Mouse (Mus musculus) intestine, embryonic 16.5 days (tissue): ENCODE measurements around the gene Mtrex. TPM values are rescaled to one million over a fixed set of nuclear protein-coding genes. Genes with fewer than 3 reads are reported as not detected.
A peak's percentile ranks its signal among the peaks of the same experiment; 100 is the strongest.

Experiments used
- ATAC-seq: fragments of 200-750 bp; cut with Nextera tagmentation; 2 replicates; pipeline ENCODE4 v1.8.0; 2017; ENCODE audit warnings: moderate TSS enrichment, moderate library complexity
- H3K27ac ChIP-seq: fragments of 300-500 bp; sonication (generic); 2 replicates; pipeline ENCODE4 v1.5.1; 2014; ENCODE audit warnings: mild to moderate bottlenecking, low read length
- H3K27me3 ChIP-seq: fragments of 300-500 bp; sonication (generic); replicated peaks from 2 replicates; pipeline ENCODE4 v1.6.1; 2014; ENCODE audit warnings: low read length, control low read depth, mixed read lengths; ENCODE audit not compliant: control insufficient read depth, insufficient read depth
- H3K36me3 ChIP-seq: fragments of 300-500 bp; sonication (generic); 2 replicates; pipeline ENCODE4 v1.6.1; 2014; ENCODE audit warnings: low read length, control low read depth; ENCODE audit not compliant: control insufficient read depth, insufficient read depth
- H3K4me1 ChIP-seq: fragments of 300-500 bp; sonication (generic); 2 replicates; pipeline ENCODE4 v1.6.1; 2014; ENCODE audit warnings: low read length, control low read depth, mixed read lengths; ENCODE audit not compliant: control insufficient read depth, insufficient read depth
- H3K4me2 ChIP-seq: fragments of 300-500 bp; sonication (generic); 2 replicates; pipeline ENCODE4 v1.6.1; 2014; ENCODE audit warnings: low read depth, low read length, control low read depth
- H3K4me3 ChIP-seq: fragments of 300-500 bp; sonication (generic); 2 replicates; pipeline ENCODE4 v1.5.1; 2014; ENCODE audit warnings: mild to moderate bottlenecking, low read length
- H3K9ac ChIP-seq: fragments of 300-500 bp; sonication (generic); 2 replicates; pipeline ENCODE4 v1.6.1; 2014; ENCODE audit warnings: low read depth, low read length
- H3K9me3 ChIP-seq: fragments of 300-500 bp; sonication (generic); 2 replicates; pipeline ENCODE4 v1.6.1; 2016; ENCODE audit warnings: low read length, control low read depth; ENCODE audit not compliant: control insufficient read depth
- WGBS: fragments of 180-500 bp; shearing (Covaris S2); extraction: QIAGEN DNeasy Blood & Tissue Kit; methylation state at CpG from one replicate; pipeline ENCODE4 v1.1.7; 2014; 5-methylcytosine and 5-hydroxymethylcytosine counted together
- polyA plus RNA-seq: library from polyadenylated mRNA; unstranded; fragments of >200 nt; fragmentation: Nextera tagmentation; extraction: Ambion mirVana; gene quantifications from 2 replicates; pipeline ENCODE4 v1.2.1, GENCODE M21; 2015

Gene Mtrex
- polyA plus RNA-seq, 1 experiment from 2014 or later: 51.5 TPM

- Histone ChIP-seq H3K36me3 (peaks cover 12% of the 10 kb centered on the region; the same call in 1 of the 2 replicates), H3K9ac (no peak overlapping the region)
These were observed 25.0 kb downstream of the Mtrex start for GRCm38 (mm10) chr13:112902176-112902575.

GRCm38 (mm10) chr13:112887234-112887633 is 40.0 kb downstream of the Mtrex start:
- no peak overlapping the region for H3K27ac ChIP-seq
- no peak overlapping the region for H3K4me3 ChIP-seq
- H3K4me1 ChIP-seq: no peaks in the 10 kb centered on the region
- peaks cover 21% of the 10 kb centered on the region for H3K36me3 ChIP-seq
- H3K9me3 ChIP-seq: no peaks in the 10 kb centered on the region
- 93% methylated on average over 12 of the region's 12 CpGs for WGBS
- H3K27me3 ChIP-seq: no peaks in the 10 kb centered on the region
- no peak overlapping the region for H3K4me2 ChIP-seq
- ATAC-seq: no peak
- H3K9ac ChIP-seq: no peak overlapping the region

More at GRCm38 (mm10) chr13:112902176-112902575, 25.0 kb downstream of the Mtrex start:
- H3K27me3 ChIP-seq: no peaks in the 10 kb centered on the region
- H3K27ac ChIP-seq: no peak overlapping the region
- H3K4me3 ChIP-seq: no peak overlapping the region
- H3K9me3 ChIP-seq: no peaks in the 10 kb centered on the region
- no peak for ATAC-seq
- H3K4me2 ChIP-seq: no peak overlapping the region
- WGBS: 85% methylated on average over 3 of the region's 3 CpGs
- no peaks in the 10 kb centered on the region for H3K4me1 ChIP-seq

GRCm38 (mm10) chr13:112871500-112872266 is 55.5 kb downstream of the Mtrex start:
- WGBS: 77% methylated on average over 17 of the region's 17 CpGs
- ATAC-seq: no peak
- H3K9ac ChIP-seq: no peak overlapping the region
- H3K36me3 ChIP-seq: peaks cover 16% of the 10 kb centered on the region
- H3K4me2 ChIP-seq: no peak overlapping the region
- H3K27ac ChIP-seq: no peak overlapping the region
- no peaks in the 10 kb centered on the region for H3K9me3 ChIP-seq
- no peak overlapping the region for H3K4me3 ChIP-seq
- H3K27me3 ChIP-seq: no peaks in the 10 kb centered on the region
- H3K4me1 ChIP-seq: no peaks in the 10 kb centered on the region

GRCm38 (mm10) chr13:112870039-112870690 is 57.0 kb downstream of the Mtrex start:
- 74% methylated on average over 11 of the region's 11 CpGs for WGBS
- no peak overlapping the region for H3K4me3 ChIP-seq
- ATAC-seq: no peak
- H3K27me3 ChIP-seq: no peaks in the 10 kb centered on the region
- no peaks in the 10 kb centered on the region for H3K9me3 ChIP-seq
- no peaks in the 10 kb centered on the region for H3K4me1 ChIP-seq
- peaks cover 22% of the 10 kb centered on the region for H3K36me3 ChIP-seq
- no peak overlapping the region for H3K4me2 ChIP-seq
- H3K27ac ChIP-seq: no peak overlapping the region
- H3K9ac ChIP-seq: no peak overlapping the region

GRCm38 (mm10) chr13:112867381-112867780 is 59.8 kb downstream of the Mtrex start:
- no peak for ATAC-seq
- no peaks in the 10 kb centered on the region for H3K27me3 ChIP-seq
- H3K4me1 ChIP-seq: no peaks in the 10 kb centered on the region
- H3K27ac ChIP-seq: no peak overlapping the region
- H3K36me3 ChIP-seq: peaks cover 21% of the 10 kb centered on the region
- H3K9me3 ChIP-seq: no peaks in the 10 kb centered on the region
- no peak overlapping the region for H3K9ac ChIP-seq
- WGBS: 88% methylated on average over 8 of the region's 8 CpGs
- no peak overlapping the region for H3K4me2 ChIP-seq
- H3K4me3 ChIP-seq: no peak overlapping the region

- 83% methylated on average over 7 of the region's 7 CpGs for WGBS
- peaks cover 3% of the 10 kb centered on the region; the same call in 1 of the 2 replicates for H3K4me1 ChIP-seq
- H3K4me2 ChIP-seq: no peak overlapping the region
- H3K9me3 ChIP-seq: no peaks in the 10 kb centered on the region
- no peak overlapping the region for H3K9ac ChIP-seq
- peaks cover 18% of the 10 kb centered on the region for H3K36me3 ChIP-seq
- no peak overlapping the region for H3K4me3 ChIP-seq
- no peaks in the 10 kb centered on the region for H3K27me3 ChIP-seq
- no peak overlapping the region for H3K27ac ChIP-seq
- no peak for ATAC-seq
These were observed 60.4 kb downstream of the Mtrex start for GRCm38 (mm10) chr13:112866782-112867181.

GRCm38 (mm10) chr13:112862978-112863677 is 64.1 kb downstream of the Mtrex start:
- Histone ChIP-seq H3K27ac (no peak overlapping the region), H3K4me2 (no peak overlapping the region), H3K9ac (no peak overlapping the region), H3K36me3 (peaks cover 8% of the 10 kb centered on the region; the same call in 1 of the 2 replicates), H3K9me3 (no peaks in the 10 kb centered on the region), H3K4me3 (no peak overlapping the region), H3K27me3 (no peaks in the 10 kb centered on the region), H3K4me1 (peaks cover 4% of the 10 kb centered on the region; the same call in 1 of the 2 replicates)
- no peak for ATAC-seq
- WGBS: 96% methylated on average over 1 of the region's 1 CpGs

- Histone ChIP-seq H3K27ac (no peak overlapping the region), H3K9ac (no peak overlapping the region), H3K4me3 (no peak overlapping the region), H3K4me2 (no peak overlapping the region), H3K4me1 (peaks cover 4% of the 10 kb centered on the region; the same call in 1 of the 2 replicates), H3K9me3 (no peaks in the 10 kb centered on the region), H3K27me3 (no peaks in the 10 kb centered on the region), H3K36me3 (peaks cover 9% of the 10 kb centered on the region; the same call in 1 of the 2 replicates)
- WGBS: 82% methylated on average over 3 of the region's 3 CpGs
- ATAC-seq: no peak
These were observed 64.9 kb downstream of the Mtrex start for GRCm38 (mm10) chr13:112862342-112862741.

GRCm38 (mm10) chr13:112861825-112862306 is 65.3 kb downstream of the Mtrex start:
- Histone ChIP-seq H3K4me3 (no peak overlapping the region), H3K9me3 (no peaks in the 10 kb centered on the region), H3K27me3 (no peaks in the 10 kb centered on the region), H3K27ac (no peak overlapping the region), H3K36me3 (peaks cover 9% of the 10 kb centered on the region; the same call in 1 of the 2 replicates), H3K9ac (no peak overlapping the region), H3K4me2 (no peak overlapping the region), H3K4me1 (peaks cover 4% of the 10 kb centered on the region; the same call in 1 of the 2 replicates)
- peak; percentile 56 for ATAC-seq
- 42% methylated on average over 5 of the region's 5 CpGs for WGBS
